Mouse (Mus musculus): ENCODE measurements at regions not wholly inside any gene's neighbourhood (a gene's known extent, or its start where the extent isn't known, plus 50 kb on each side); places are given as distances from the start of the nearest gene placed in this dataset.
"Not testable (repeated sequence)": the region's sequence is repeated elsewhere in the genome, so short reads cannot be mapped to it uniquely, and the experiment has no call there.

GRCm38 (mm10) chr11:13170449-13170848, 705.7 kb upstream of the Cobl start:
- TF ChIP-seq CTCF (IDR thresholded peaks at IDR 0.05) = no peak
- ChIA-PET POLR2A (no interaction called here), CTCF (interaction anchor here (0.6 kb wide), 1 partner anchor 24 kb away, joined by 3 read pairs; no protein-coding TSS in a partner anchor)
- no peak for DNase-seq (ENCODE audit: low read depth, low spot score)
- no peaks in the 10 kb centered on the region for H3K27me3 ChIP-seq
- in situ Hi-C loops (cut with MboI; ENCODE audit: low pct_unique_long_range_greater_than_20kb) = no loop called here
- no peak for ATAC-seq

GRCm38 (mm10) chr11:13151901-13152300, 687.1 kb upstream of the Cobl start:
- ChIA-PET POLR2A (no interaction called here), CTCF (no interaction called here)
- H3K27me3 ChIP-seq = no peaks in the 10 kb centered on the region
- no peak for ATAC-seq
- no peak for TF ChIP-seq CTCF (IDR thresholded peaks at IDR 0.05)
- in situ Hi-C loops (cut with MboI; ENCODE audit: low pct_unique_long_range_greater_than_20kb) = no loop called here
- DNase-seq (ENCODE audit: low read depth, low spot score) = no peak

DNA sequence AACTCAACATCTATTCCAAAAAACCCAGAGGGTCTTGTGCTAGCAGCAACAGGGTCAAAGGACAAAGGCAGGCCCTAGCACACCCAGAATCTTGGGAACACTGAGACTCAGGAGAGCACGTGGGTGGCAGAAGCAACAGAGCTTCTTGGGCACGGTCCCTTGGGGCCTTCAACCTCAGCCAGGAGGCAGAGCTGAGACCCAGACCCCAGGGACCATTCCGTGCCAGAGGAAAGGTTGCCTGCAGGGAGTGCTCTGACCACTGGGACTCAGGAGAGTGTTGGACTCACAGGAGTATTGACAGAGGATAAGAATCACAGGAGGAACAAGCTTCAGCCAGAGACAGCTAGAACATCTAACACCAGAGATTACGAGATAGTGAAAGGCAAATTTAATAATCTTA, 678.0 kb upstream of the Cobl start:
- CTCF ChIA-PET; in situ Hi-C loops (cut with MboI; ENCODE audit: low pct_unique_long_range_greater_than_20kb); H3K27me3 ChIP-seq; POLR2A ChIA-PET; DNase-seq (ENCODE audit: low read depth, low spot score); ATAC-seq: not testable (repeated sequence)

DNA sequence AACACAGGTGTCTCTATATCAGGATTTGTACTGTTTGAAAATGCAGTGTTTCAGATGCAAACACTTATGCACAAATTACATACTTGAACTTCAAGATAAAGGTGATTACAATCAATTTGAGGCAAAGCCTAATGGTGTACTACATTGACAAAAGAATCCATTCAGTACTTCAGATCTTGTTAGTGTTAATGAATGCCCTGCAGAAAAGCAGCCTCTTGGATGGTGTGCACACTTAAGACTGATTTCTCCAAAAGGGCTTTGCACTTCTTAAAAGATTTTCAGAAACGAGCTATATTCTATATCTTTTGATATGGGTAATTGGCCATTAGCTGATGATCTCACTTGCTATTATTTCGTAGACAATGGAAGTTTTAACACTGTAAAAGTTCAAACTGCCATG, 662.0 kb upstream of the Cobl start:
- ATAC-seq = no peak
- in situ Hi-C loops (cut with MboI; ENCODE audit: low pct_unique_long_range_greater_than_20kb) = no loop called here
- CTCF ChIA-PET = interaction anchor here (1.6 kb wide), 1 partner anchor 15 kb away, joined by 3 read pairs; no protein-coding TSS in a partner anchor
- TF ChIP-seq CTCF (IDR thresholded peaks at IDR 0.05) = no peak
- no peaks in the 10 kb centered on the region for H3K27me3 ChIP-seq
- DNase-seq (ENCODE audit: low read depth, low spot score) = no peak
- POLR2A ChIA-PET = no interaction called here

DNA sequence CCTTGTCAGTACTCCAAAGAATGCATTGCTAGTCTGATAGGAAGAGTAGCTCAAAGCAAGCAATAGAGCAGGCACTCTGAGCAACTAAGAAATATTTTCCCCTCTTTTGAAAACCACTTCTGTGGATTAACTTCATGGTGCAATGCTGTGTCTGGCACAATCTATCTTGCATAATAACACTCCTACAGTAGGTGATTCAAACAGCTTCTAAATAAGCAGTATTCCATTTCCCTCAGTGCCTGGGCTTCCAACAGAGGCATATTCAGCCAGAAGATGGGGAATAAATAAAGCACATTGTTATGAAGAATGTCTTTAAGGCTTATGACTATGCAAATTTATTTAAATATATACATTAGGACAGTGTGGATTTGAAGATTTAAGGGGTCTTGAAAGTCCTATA, 647.7 kb upstream of the Cobl start:
- CTCF ChIA-PET = no interaction called here
- no peak for ATAC-seq

More for the DNA sequence above, 647.7 kb upstream of the Cobl start:
- no peak for DNase-seq (ENCODE audit: low read depth, low spot score)
- no peaks in the 10 kb centered on the region for H3K27me3 ChIP-seq
- TF ChIP-seq CTCF (IDR thresholded peaks at IDR 0.05) = no peak
- POLR2A ChIA-PET = interaction anchor here (0.5 kb wide), 1 partner anchor 139 kb away, joined by 3 read pairs; no protein-coding TSS in a partner anchor
- in situ Hi-C loops (cut with MboI; ENCODE audit: low pct_unique_long_range_greater_than_20kb) = no loop called here

All from Patski (cell line).